Mouse (Mus musculus): ENCODE measurements around the gene Cfl1. TPM values are rescaled to one million over a fixed set of nuclear protein-coding genes. Genes with fewer than 3 reads are reported as not detected.
A peak's percentile ranks its signal among the peaks of the same experiment; 100 is the strongest.
"Not testable (repeated sequence)": the region's sequence is repeated elsewhere in the genome, so short reads cannot be mapped to it uniquely, and the experiment has no call there.

Cfl1 gene
- polyA plus RNA-seq, 1 experiment from 2014 or later = 3,114 TPM

DNA sequence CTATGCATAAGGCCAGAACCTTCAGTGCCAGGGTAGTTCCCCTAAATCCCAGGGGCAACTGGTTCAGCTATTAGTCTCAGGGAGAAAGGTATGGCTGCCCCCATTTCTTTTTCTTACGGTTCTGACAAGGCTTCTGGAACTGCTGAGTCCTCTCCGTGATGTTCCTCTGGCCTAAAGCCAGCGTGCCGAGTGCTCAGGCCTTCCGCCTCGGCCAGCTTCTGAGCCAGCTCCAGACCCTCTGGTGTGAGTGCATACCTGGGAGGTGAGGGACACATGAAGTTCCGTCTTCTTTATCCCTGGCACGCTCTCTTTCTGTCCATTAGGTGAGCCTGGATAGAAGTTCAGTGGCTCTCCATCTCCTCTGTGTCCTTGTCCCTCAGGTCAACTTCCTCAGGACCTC is 4.9 kb upstream of the Cfl1 start:
- Histone ChIP-seq H3K36me3 (ENCODE audit: control insufficient read depth, insufficient read depth, low read length) (peaks cover 58% of the 10 kb centered on the region), H3K9ac (ENCODE audit: low read depth, low read length) (no peak overlapping the region), H3K4me2 (replicated peaks; ENCODE audit: low read depth, low read length) (no peak overlapping the region), H3K9me3 (ENCODE audit: control insufficient read depth, low read length) (no peaks in the 10 kb centered on the region), H3K27ac (ENCODE audit: low read depth, low read length) (no peak overlapping the region), H3K27me3 (ENCODE audit: control insufficient read depth, insufficient read depth, low read length) (no peaks in the 10 kb centered on the region), H3K4me1 (ENCODE audit: control insufficient read depth, insufficient read depth, low read length) (peaks cover 9% of the 10 kb centered on the region; the same call in 1 of the 2 replicates), H3K4me3 (ENCODE audit: low read length) (no peak overlapping the region)
- whole genome bisulfite sequencing = 93% methylated on average over 8 of the region's 8 CpGs
- ATAC-seq (ENCODE audit: low FRiP score, low TSS enrichment) = no peak

DNA sequence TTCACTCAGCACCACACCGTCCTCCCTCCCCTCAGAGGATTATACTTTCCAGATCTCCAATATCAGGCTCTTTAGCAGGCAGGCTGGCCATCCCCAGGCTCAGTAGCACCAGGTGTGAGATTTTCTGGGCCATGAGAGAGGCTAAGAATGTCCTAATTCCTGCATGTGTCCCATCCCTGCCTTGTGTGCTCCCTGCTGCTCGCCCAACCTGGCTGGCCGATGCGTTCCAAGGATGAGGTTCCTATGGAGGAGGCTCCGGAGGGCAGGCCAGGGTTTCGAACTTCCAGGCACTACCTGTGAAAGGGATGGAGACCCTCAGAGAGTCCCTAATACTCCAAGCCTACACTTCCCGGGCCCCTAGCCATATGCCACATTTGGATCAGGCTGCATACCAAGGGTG is 4.4 kb upstream of the Cfl1 start:
- Histone ChIP-seq H3K4me3 (ENCODE audit: low read length) (no peak overlapping the region), H3K27ac (ENCODE audit: low read depth, low read length) (no peak overlapping the region), H3K27me3 (ENCODE audit: control insufficient read depth, insufficient read depth, low read length) (no peaks in the 10 kb centered on the region), H3K4me1 (ENCODE audit: control insufficient read depth, insufficient read depth, low read length) (peaks cover 9% of the 10 kb centered on the region; the same call in 1 of the 2 replicates), H3K36me3 (ENCODE audit: control insufficient read depth, insufficient read depth, low read length) (peaks cover 53% of the 10 kb centered on the region), H3K4me2 (replicated peaks; ENCODE audit: low read depth, low read length) (no peak overlapping the region), H3K9ac (ENCODE audit: low read depth, low read length) (no peak overlapping the region), H3K9me3 (ENCODE audit: control insufficient read depth, low read length) (no peaks in the 10 kb centered on the region)
- WGBS = 93% methylated on average over 7 of the region's 7 CpGs
- no peak for ATAC-seq (ENCODE audit: low FRiP score, low TSS enrichment)

DNA sequence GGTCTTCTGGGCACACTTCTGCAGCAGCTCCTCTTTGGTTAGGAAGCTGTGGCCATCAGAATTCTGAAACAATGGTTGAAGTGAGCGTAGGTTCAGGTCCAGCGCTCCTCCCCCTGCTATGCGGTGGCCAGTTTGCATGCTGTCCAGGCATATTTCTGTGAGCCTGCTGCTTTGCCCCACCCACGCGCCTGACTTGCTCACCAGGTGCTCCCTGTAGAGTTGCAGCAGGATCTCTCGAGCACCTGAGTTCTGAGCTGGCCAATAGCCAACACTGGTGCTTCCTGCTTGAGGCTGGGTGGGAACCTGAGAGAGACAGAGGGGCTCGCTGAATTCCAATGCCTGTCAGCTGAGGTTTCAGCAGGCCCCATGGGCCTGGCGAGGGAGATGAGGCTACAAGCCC is 4.0 kb upstream of the Cfl1 start:
- Histone ChIP-seq H3K4me3 (ENCODE audit: low read length) (no peak overlapping the region), H3K36me3 (ENCODE audit: control insufficient read depth, insufficient read depth, low read length) (peaks cover 48% of the 10 kb centered on the region), H3K9me3 (ENCODE audit: control insufficient read depth, low read length) (no peaks in the 10 kb centered on the region), H3K27ac (ENCODE audit: low read depth, low read length) (no peak overlapping the region), H3K4me1 (ENCODE audit: control insufficient read depth, insufficient read depth, low read length) (peaks cover 9% of the 10 kb centered on the region; the same call in 1 of the 2 replicates), H3K4me2 (replicated peaks; ENCODE audit: low read depth, low read length) (no peak overlapping the region), H3K9ac (ENCODE audit: low read depth, low read length) (no peak overlapping the region), H3K27me3 (ENCODE audit: control insufficient read depth, insufficient read depth, low read length) (no peaks in the 10 kb centered on the region)
- 78% methylated on average over 8 of the region's 8 CpGs for WGBS
- no peak for ATAC-seq (ENCODE audit: low FRiP score, low TSS enrichment)

DNA sequence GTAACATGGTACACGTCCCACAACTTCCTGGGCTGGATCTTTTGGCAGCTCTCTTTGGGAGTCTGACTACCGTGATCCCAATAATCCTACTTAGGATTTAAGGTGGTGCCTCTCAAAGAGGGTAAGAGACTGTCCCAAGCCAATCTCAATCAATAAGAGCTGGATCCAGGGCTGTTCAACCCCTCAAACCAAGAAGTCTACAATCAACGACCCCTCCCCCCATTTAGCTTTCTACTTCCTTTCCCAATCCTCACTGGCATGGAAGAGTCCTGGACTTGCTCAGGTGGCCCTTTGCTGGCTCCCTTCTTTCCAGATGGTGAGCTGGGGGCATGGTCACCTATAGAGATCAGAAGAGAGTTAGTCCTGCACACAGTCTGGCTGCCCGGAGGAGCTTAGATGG is 3.5 kb upstream of the Cfl1 start:
- H3K27ac ChIP-seq (ENCODE audit: low read depth, low read length) = no peak overlapping the region
- H3K36me3 ChIP-seq (ENCODE audit: control insufficient read depth, insufficient read depth, low read length) = peaks cover 44% of the 10 kb centered on the region
- WGBS = 85% methylated on average over 4 of the region's 4 CpGs
- H3K9ac ChIP-seq (ENCODE audit: low read depth, low read length) = no peak overlapping the region
- H3K4me3 ChIP-seq (ENCODE audit: low read length) = no peak overlapping the region
- no peak overlapping the region for H3K4me2 ChIP-seq (replicated peaks; ENCODE audit: low read depth, low read length)
- H3K27me3 ChIP-seq (ENCODE audit: control insufficient read depth, insufficient read depth, low read length) = no peaks in the 10 kb centered on the region
- ATAC-seq (ENCODE audit: low FRiP score, low TSS enrichment) = no peak
- peaks cover 10% of the 10 kb centered on the region; the same call in 1 of the 2 replicates for H3K4me1 ChIP-seq (ENCODE audit: control insufficient read depth, insufficient read depth, low read length)
- H3K9me3 ChIP-seq (ENCODE audit: control insufficient read depth, low read length) = no peaks in the 10 kb centered on the region

DNA sequence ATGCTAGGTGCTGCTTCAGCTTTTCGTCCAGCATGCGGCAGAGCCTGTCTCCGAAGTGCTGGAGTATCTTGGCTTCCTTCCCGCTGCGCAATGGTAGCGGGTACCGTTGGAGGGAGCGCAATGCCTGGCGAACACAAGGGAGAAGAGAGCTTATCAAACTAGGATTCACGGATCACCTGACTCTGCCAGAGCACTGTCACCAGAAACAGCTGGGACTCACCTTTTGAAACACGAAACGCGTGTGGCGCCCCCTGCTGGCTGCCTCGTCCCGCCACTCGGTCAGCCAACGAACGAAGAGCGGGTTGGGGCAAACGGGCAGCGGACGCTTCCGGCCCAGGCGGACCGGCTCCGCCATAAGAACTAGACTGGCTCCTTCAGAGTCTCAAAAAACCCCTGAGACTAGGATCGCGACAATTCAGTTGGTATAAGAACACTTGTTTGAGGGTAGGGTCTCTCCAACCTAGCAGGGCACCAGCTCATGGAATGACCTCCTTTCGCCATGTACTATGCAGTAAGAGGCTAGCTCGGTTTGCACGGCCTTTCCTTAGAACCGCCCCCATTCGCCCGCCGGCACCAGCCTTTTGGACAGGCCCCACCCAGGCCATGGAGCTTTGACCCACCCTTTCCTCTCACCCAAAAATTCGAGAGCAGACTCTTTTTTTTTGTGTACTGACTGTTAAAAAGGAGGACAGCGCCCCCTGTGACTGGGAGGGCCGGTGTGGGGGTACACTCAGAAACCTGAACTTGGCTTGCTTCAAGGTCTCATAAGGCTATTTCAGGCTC is 2.3 kb upstream of the Cfl1 start, which contains the start of gene Mus81:
Mus81 (minus strand) TSS at position 635 of the 783 bp plus-strand sequence.
- Histone ChIP-seq H3K27ac (ENCODE audit: low read depth, low read length) (peak within 1 kb of the TSS; percentile 98), H3K9ac (ENCODE audit: low read depth, low read length) (peak within 1 kb of the TSS; percentile 61), H3K4me2 (replicated peaks; ENCODE audit: low read depth, low read length) (peak within 1 kb of the TSS; percentile 81), H3K4me1 (ENCODE audit: control insufficient read depth, insufficient read depth, low read length) (peaks cover 13% of the 10 kb centered on the region; the same call in 1 of the 2 replicates), H3K36me3 (ENCODE audit: control insufficient read depth, insufficient read depth, low read length) (peaks cover 40% of the 10 kb centered on the region), H3K27me3 (ENCODE audit: control insufficient read depth, insufficient read depth, low read length) (no peaks in the 10 kb centered on the region), H3K4me3 (ENCODE audit: low read length) (peak within 1 kb of the TSS; percentile 56), H3K9me3 (ENCODE audit: control insufficient read depth, low read length) (no peaks in the 10 kb centered on the region)
- under 1% methylated on average over 39 of the region's 39 CpGs for WGBS
- peak; percentile 76 for ATAC-seq (ENCODE audit: low FRiP score, low TSS enrichment)

DNA sequence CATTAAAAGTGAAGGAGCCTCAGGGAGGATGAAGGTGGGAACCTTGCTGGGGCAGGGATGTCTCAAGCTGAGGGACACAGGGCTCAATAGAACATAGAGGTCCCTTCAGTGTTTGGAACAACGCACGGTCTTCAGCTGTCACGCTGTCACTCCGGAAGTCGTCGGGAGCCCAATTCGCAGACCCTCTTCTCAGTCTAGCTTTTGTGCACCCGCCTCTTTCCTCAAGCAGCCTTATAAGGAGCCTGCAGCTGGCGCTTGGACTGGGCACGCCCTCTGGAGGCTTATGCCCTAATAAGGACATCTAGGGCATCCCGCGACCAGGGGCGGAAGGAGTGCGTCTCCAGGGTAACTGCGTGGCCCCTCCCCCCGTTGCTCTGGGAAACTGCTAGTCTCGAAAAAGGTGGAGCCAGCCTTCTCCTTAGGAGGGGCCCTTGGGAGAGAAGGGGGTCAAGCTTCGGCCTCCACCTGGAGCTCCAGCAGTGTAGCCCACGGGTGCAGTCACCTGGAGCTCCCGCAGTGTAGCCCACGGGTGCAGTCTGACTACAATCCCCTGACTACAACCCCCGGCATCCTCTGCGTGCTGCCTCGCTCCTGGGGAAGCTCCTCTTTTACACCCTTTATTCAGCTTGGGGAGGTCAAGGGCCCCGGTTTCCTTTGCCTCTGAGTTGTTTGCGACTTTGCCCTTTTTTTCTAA is 1.2 kb upstream of the Cfl1 start:
- Histone ChIP-seq H3K36me3 (ENCODE audit: control insufficient read depth, insufficient read depth, low read length) (peaks cover 40% of the 10 kb centered on the region), H3K27ac (ENCODE audit: low read depth, low read length) (peak overlapping the region; percentile 98)
- WGBS = under 1% methylated on average over 26 of the region's 26 CpGs

DNA sequence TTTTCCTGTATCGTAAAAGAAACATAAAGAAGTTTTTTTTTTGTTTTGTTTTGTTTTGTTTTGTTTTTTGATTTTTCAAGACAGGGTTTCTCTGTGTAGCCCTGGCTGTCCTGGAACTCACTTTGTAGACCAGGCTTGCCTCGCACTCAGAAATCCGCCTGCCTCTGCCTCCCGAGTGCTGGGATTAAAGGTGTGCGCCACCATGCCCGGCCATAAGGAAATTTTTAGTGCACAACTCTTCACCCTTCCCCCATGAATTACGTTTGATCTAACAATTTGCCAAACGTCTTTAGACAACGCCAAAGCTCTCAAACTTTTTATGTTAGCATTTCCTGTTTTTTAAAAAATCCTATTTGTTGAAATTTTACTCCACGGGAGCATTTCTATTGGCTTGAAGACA is 534 bp upstream of the Cfl1 start:
- H3K36me3 ChIP-seq (ENCODE audit: control insufficient read depth, insufficient read depth, low read length) = peaks cover 40% of the 10 kb centered on the region
- not testable (repeated sequence) for H3K9me3 ChIP-seq (ENCODE audit: control insufficient read depth, low read length); H3K9ac ChIP-seq (ENCODE audit: low read depth, low read length); H3K27me3 ChIP-seq (ENCODE audit: control insufficient read depth, insufficient read depth, low read length); ATAC-seq (ENCODE audit: low FRiP score, low TSS enrichment); H3K4me2 ChIP-seq (replicated peaks; ENCODE audit: low read depth, low read length)
- peaks cover 21% of the 10 kb centered on the region; the same call in 1 of the 2 replicates for H3K4me1 ChIP-seq (ENCODE audit: control insufficient read depth, insufficient read depth, low read length)
- H3K4me3 ChIP-seq (ENCODE audit: low read length) = peak overlapping the region; percentile 97; the same call in 1 of the 2 replicates
- H3K27ac ChIP-seq (ENCODE audit: low read depth, low read length) = peak overlapping the region; percentile 98; the same call in 1 of the 2 replicates
- 50% methylated on average over 10 of the region's 10 CpGs for WGBS

More for the DNA sequence above, 1.2 kb upstream of the Cfl1 start:
- H3K4me2 ChIP-seq (replicated peaks; ENCODE audit: low read depth, low read length) = peak overlapping the region; percentile 81
- H3K9me3 ChIP-seq (ENCODE audit: control insufficient read depth, low read length) = no peaks in the 10 kb centered on the region
- H3K4me1 ChIP-seq (ENCODE audit: control insufficient read depth, insufficient read depth, low read length) = peaks cover 18% of the 10 kb centered on the region; the same call in 1 of the 2 replicates
- peak; percentile 87 for ATAC-seq (ENCODE audit: low FRiP score, low TSS enrichment)
- peak overlapping the region; percentile 52; the same call in 1 of the 2 replicates for H3K9ac ChIP-seq (ENCODE audit: low read depth, low read length)
- H3K4me3 ChIP-seq (ENCODE audit: low read length) = peak overlapping the region; percentile 56
- no peaks in the 10 kb centered on the region for H3K27me3 ChIP-seq (ENCODE audit: control insufficient read depth, insufficient read depth, low read length)

DNA sequence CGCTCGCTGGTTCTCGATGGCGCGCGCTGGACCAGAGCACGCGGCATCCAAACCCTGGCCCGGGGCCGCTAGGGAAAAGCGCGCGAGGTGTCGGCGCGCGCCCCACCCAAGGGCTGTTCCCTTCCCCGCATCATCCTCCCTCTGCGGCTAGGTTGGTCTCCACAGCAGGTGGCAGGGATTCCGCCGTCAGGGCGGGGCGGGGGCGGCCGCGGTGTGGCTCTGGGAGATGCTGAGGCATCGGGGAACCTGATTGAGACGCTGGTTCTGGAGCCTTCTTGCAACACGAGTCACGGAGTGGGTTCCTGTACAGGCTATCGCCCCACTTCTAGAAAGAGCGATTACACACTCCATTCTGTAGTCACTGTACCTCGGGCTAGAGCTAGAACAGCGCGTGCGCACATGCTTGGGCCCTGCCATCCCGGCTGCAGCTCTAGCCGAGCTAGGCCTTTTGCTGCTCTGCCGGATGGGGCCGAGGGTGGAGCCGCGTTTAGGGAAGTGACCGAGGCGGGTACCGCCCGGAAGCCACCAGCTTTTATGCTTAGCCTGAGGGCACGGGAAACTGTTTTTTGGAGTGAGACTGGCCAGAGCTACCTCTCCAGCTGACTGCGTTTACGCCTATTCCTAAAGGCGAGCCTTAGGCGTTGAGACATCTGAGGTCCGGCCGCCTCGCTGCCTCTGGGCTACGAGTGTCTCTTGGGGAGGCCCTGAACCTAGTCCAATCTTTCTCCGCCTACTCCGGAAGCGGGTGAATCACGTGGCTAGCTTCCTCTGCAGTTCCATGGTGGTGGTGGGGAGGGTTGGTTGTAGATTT is 848 bp downstream of the Cfl1 start:
- no peaks in the 10 kb centered on the region for H3K9me3 ChIP-seq (ENCODE audit: control insufficient read depth, low read length)
- H3K27me3 ChIP-seq (ENCODE audit: control insufficient read depth, insufficient read depth, low read length) = no peaks in the 10 kb centered on the region
- H3K36me3 ChIP-seq (ENCODE audit: control insufficient read depth, insufficient read depth, low read length) = peaks cover 37% of the 10 kb centered on the region
- H3K4me2 ChIP-seq (replicated peaks; ENCODE audit: low read depth, low read length) = peak overlapping the region; percentile 61
- under 1% methylated on average over 59 of the region's 59 CpGs for WGBS
- peak overlapping the region; percentile 98 for H3K27ac ChIP-seq (ENCODE audit: low read depth, low read length)
- H3K4me3 ChIP-seq (ENCODE audit: low read length) = peak overlapping the region; percentile 97
- ATAC-seq (ENCODE audit: low FRiP score, low TSS enrichment) = peak; percentile 7
- peak overlapping the region; percentile 96 for H3K9ac ChIP-seq (ENCODE audit: low read depth, low read length)
- H3K4me1 ChIP-seq (ENCODE audit: control insufficient read depth, insufficient read depth, low read length) = peaks cover 21% of the 10 kb centered on the region; the same call in 1 of the 2 replicates
